Mouse (Mus musculus) heart, embryonic 16.5 days (tissue): ENCODE results near the gene Rad51b. TPM values are rescaled to one million over a fixed set of nuclear protein-coding genes. Genes with fewer than 3 reads are reported as not detected.

ENCODE experiments used
- ATAC-seq: fragments of 200-750 bp; cut with Nextera tagmentation; replicated peaks from 2 replicates; pipeline ENCODE4 v1.8.0; 2017; ENCODE audit warnings: moderate number of reproducible peaks; ENCODE audit not compliant: insufficient read depth, low FRiP score; ENCODE audit errors: extremely low read depth
- H3K27ac ChIP-seq: fragments of 300-500 bp; sonication (generic); 2 replicates; pipeline ENCODE4 v1.5.1; 2014; ENCODE audit warnings: mild to moderate bottlenecking, low read length, control low read depth, moderate library complexity
- H3K27me3 ChIP-seq: fragments of 300-500 bp; sonication (generic); 2 replicates; pipeline ENCODE4 v1.6.1; 2014; ENCODE audit warnings: low read length, mixed read lengths; ENCODE audit not compliant: control insufficient read depth, insufficient read depth
- H3K36me3 ChIP-seq: fragments of 300-500 bp; sonication (generic); 2 replicates; pipeline ENCODE4 v1.6.1; 2014; ENCODE audit not compliant: control insufficient read depth, insufficient read depth
- H3K4me1 ChIP-seq: fragments of 300-500 bp; sonication (generic); 2 replicates; pipeline ENCODE4 v1.6.1; 2014; ENCODE audit warnings: low read length, mixed read lengths; ENCODE audit not compliant: control insufficient read depth, insufficient read depth
- H3K4me2 ChIP-seq: fragments of 300-500 bp; sonication (generic); 2 replicates; pipeline ENCODE4 v1.6.1; 2014; ENCODE audit warnings: low read depth, mild to moderate bottlenecking, control low read depth, low read length
- H3K4me3 ChIP-seq: fragments of 300-500 bp; sonication (generic); 2 replicates; pipeline ENCODE4 v1.5.1; 2014; ENCODE audit warnings: mild to moderate bottlenecking, control low read depth, low read length
- H3K9ac ChIP-seq: fragments of 300-500 bp; sonication (generic); 2 replicates; pipeline ENCODE4 v1.6.1; 2014; ENCODE audit warnings: low read length, control low read depth
- H3K9me3 ChIP-seq: fragments of 300-500 bp; sonication (generic); replicated peaks from 2 replicates; pipeline ENCODE4 v1.6.1; 2016; ENCODE audit warnings: low read length; ENCODE audit not compliant: control insufficient read depth
- whole genome bisulfite sequencing: fragments of 180-500 bp; shearing (Covaris S2); extraction: QIAGEN DNeasy Blood & Tissue Kit; methylation state at CpG from one replicate; pipeline ENCODE4 v1.1.7; 2014; 5-methylcytosine and 5-hydroxymethylcytosine counted together
- polyA plus RNA-seq: library from polyadenylated mRNA; unstranded; fragments of >200 nt; fragmentation: Nextera tagmentation; extraction: Ambion mirVana; gene quantifications from 2 replicates; pipeline ENCODE4 v1.2.1, GENCODE M21; 2015

Gene Rad51b
- polyA plus RNA-seq, 1 experiment from 2014 or later, result 5.0 TPM

DNA sequence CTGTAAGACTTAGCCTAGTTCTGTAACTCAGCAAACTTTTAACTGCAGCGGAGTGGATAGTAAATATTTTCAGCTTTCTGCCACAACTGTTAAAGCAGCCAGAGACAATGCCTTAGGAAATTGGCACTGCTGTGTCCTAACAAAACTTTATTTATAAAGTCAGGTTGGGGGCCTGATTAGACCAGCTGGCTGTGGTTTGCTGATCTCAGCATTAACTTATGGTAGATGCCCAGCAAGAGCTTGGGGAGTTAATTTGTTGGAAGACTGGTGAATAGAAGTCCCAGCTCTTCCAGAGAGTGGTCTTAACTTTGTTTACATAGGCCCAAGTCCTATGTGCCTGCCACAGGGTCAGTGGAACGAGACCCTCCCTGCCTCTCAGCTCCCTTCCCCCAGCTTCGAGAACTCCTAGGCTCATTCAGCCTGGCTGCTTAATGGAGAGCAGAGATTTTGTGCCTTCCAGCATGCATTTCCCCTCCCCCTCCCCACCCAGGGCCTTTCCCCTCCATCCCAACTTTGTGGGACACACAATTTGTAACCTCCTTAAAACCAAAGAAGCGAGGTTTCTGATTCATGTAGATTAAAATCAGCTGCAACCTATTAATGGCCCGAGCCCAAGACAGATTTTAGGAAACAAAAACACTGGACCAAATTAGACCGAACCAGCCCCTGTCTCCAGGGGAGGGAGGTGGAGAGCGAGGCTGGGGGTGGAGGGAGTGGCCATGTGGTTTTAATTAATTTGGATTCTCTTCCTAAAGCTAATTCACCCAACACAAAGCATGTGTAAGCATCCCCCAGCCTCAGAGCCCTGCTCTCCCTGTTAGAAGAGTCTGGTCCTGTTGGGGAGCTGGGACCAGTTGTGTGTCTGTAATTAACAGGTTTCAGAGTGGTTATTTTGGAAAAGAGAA is 549.4 kb downstream of the Rad51b start:
- Histone ChIP-seq H3K4me2 (no peak overlapping the region), H3K9me3 (no peaks in the 10 kb centered on the region), H3K4me3 (no peak overlapping the region), H3K4me1 (peaks cover 29% of the 10 kb centered on the region), H3K27me3 (no peaks in the 10 kb centered on the region), H3K27ac (no peak overlapping the region), H3K9ac (no peak overlapping the region), H3K36me3 (no peaks in the 10 kb centered on the region)
- no peak for ATAC-seq
- 70% methylated on average over 7 of the region's 7 CpGs for WGBS

DNA sequence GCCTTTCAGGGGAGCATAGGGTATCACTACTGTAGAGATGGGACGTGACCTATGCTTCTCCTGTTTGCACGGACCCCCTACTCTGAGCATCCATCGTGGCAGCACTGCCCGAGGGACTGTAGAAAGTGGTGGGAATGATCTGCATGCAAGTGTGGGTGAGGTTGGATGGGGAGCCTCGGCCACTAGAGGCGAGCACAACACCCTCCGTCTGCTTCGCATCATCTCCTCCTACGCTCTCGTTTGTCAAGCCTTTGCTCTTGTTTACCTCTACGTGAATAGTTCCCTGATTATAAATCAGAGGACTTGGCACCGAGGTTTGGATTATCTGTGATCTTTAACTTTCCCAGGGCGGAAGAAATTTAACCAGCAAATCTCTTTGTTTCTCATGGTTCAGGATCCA is 551.5 kb downstream of the Rad51b start:
- H3K4me3 ChIP-seq, result no peak overlapping the region
- no peak overlapping the region for H3K9ac ChIP-seq
- peaks cover 3% of the 10 kb centered on the region for H3K9me3 ChIP-seq
- H3K27ac ChIP-seq, result no peak overlapping the region
- 63% methylated on average over 13 of the region's 13 CpGs for WGBS
- no peaks in the 10 kb centered on the region for H3K36me3 ChIP-seq
- no peak for ATAC-seq
- no peaks in the 10 kb centered on the region for H3K27me3 ChIP-seq
- H3K4me2 ChIP-seq, result no peak overlapping the region
- H3K4me1 ChIP-seq, result peaks cover 10% of the 10 kb centered on the region

DNA sequence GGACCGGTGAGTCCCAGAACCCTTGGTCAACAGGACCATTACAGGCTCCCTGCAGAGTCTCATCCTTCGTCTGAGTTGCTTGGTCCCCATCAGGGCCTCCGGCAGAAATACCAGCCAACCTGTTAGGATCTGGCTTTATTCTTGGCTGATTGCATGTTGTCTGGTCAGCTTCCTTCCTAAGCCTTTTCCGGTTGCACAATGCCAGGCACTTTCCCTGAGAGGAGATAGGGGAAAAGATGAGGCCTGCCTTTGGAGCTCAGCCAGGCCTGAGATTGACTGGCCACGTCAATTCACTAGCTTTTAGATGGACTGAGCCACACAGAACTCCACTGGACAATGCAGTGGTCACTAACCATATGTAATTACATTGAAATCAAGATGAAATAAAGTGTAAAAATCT is 552.9 kb downstream of the Rad51b start:
- Histone ChIP-seq H3K4me2 (no peak overlapping the region), H3K4me3 (no peak overlapping the region), H3K27ac (peak overlapping the region; percentile 23; the same call in 1 of the 2 replicates), H3K9ac (no peak overlapping the region), H3K4me1 (peaks cover 9% of the 10 kb centered on the region), H3K27me3 (no peaks in the 10 kb centered on the region), H3K9me3 (peaks cover 3% of the 10 kb centered on the region), H3K36me3 (no peaks in the 10 kb centered on the region)
- 44% methylated on average over 5 of the region's 5 CpGs for WGBS
- no peak for ATAC-seq

DNA sequence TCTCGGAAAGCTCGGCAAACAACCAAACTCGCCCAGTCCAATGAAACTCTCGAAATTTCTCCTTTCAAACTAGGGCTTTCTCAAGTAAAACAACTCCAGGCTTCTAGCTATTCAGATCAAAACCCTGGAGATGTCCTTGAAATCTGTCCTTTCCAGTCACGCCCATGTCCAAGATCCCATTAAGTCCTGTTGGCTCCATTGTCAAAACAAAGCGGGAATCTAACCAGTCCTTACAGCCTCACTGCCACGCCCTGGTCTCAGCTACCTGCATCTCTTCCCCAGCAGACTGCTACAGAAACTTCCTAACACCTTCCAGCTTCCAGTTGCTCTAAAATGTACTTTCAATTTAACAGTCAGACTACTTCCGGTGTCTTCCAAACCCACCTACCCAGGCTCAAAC is 554.8 kb downstream of the Rad51b start:
- 87% methylated on average over 8 of the region's 8 CpGs for WGBS

DNA sequence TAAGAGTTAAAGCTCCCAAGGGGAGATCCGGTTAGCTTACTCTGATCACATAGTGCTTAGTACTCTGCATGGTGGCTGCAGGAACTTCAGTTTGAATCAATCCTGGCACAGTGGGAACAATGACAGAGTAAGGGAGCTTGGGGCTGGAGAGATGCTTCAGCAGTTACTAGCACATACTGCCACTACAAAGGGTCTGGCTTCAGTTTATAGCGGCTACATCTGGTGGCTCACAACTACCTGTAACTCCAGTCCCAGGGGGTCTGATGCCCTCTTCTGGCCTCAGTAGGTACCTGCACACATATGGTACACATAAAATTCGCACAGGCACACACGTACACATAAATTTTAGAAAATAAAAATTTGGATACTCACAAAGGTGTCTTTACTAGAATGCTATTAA is 555.5 kb downstream of the Rad51b start:
- H3K27ac ChIP-seq, result no peak overlapping the region
- 100% methylated on average over 4 of the region's 4 CpGs for WGBS
- H3K4me2 ChIP-seq, result no peak overlapping the region
- no peak for ATAC-seq
- H3K27me3 ChIP-seq, result no peaks in the 10 kb centered on the region
- H3K9me3 ChIP-seq, result peaks cover 3% of the 10 kb centered on the region
- no peaks in the 10 kb centered on the region for H3K36me3 ChIP-seq
- H3K4me1 ChIP-seq, result peaks cover 26% of the 10 kb centered on the region
- H3K4me3 ChIP-seq, result no peak overlapping the region
- H3K9ac ChIP-seq, result no peak overlapping the region

More for the DNA sequence above, 554.8 kb downstream of the Rad51b start:
- Histone ChIP-seq H3K9ac (no peak overlapping the region), H3K4me2 (no peak overlapping the region), H3K4me3 (no peak overlapping the region), H3K9me3 (peaks cover 3% of the 10 kb centered on the region), H3K36me3 (no peaks in the 10 kb centered on the region), H3K27ac (peak overlapping the region; percentile 17), H3K4me1 (peaks cover 21% of the 10 kb centered on the region), H3K27me3 (no peaks in the 10 kb centered on the region)
- no peak for ATAC-seq

DNA sequence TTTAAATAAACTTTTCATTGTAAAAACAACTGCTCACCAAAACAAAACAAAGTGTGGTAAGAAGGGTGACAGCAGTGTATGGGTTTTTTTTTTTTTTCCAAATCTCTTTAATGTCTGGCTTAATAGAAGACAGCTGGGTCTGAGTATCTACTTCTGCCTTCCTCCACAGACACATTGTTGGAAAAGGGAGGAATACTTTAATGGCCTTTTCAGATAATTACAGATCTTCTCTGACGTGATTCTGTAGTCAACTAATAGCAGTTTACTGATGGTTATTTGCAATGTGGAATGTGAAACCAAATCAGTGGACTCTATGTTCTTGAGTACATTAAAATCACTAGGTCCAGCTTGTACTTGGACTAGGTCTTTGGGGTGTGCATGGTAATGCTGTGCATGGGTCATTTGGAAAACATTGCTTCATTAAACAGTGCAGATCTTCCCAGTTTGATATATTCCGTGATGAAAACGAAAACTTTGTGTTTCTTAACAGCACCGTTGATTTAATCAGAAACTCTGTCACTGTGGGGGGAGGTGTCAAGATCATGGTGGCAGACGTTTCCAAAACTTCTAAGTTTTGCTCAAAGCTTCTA is 556.9 kb downstream of the Rad51b start:
- Histone ChIP-seq H3K27me3 (no peaks in the 10 kb centered on the region), H3K9ac (no peak overlapping the region), H3K4me3 (no peak overlapping the region), H3K27ac (no peak overlapping the region), H3K36me3 (no peaks in the 10 kb centered on the region), H3K9me3 (peaks cover 3% of the 10 kb centered on the region), H3K4me2 (no peak overlapping the region), H3K4me1 (peaks cover 40% of the 10 kb centered on the region)
- 66% methylated on average over 5 of the region's 5 CpGs for WGBS
- no peak for ATAC-seq

DNA sequence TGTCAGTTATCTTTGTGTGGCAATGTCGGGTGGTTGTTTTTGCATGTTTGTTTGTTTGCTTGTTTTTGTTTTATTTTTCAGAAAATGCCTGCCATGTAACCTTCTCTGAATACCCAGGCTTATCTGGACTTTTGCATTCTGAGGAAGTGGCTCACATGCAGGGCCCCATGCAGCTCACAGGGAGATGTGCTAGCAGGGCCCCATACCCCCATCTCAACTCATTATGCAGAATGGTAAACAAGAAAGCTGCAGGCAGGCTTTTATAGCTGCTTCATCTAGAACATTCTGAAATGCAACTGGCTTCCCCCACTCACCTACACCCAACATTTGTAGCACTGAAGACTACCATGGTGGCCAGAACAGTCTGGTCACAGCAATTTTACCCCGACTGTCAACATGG is 557.4 kb downstream of the Rad51b start:
- Histone ChIP-seq H3K9ac (no peak overlapping the region), H3K27me3 (no peaks in the 10 kb centered on the region), H3K4me1 (peaks cover 45% of the 10 kb centered on the region), H3K4me2 (no peak overlapping the region), H3K36me3 (no peaks in the 10 kb centered on the region), H3K27ac (no peak overlapping the region), H3K9me3 (peaks cover 3% of the 10 kb centered on the region), H3K4me3 (no peak overlapping the region)
- WGBS, result 81% methylated on average over 2 of the region's 2 CpGs
- no peak for ATAC-seq

DNA sequence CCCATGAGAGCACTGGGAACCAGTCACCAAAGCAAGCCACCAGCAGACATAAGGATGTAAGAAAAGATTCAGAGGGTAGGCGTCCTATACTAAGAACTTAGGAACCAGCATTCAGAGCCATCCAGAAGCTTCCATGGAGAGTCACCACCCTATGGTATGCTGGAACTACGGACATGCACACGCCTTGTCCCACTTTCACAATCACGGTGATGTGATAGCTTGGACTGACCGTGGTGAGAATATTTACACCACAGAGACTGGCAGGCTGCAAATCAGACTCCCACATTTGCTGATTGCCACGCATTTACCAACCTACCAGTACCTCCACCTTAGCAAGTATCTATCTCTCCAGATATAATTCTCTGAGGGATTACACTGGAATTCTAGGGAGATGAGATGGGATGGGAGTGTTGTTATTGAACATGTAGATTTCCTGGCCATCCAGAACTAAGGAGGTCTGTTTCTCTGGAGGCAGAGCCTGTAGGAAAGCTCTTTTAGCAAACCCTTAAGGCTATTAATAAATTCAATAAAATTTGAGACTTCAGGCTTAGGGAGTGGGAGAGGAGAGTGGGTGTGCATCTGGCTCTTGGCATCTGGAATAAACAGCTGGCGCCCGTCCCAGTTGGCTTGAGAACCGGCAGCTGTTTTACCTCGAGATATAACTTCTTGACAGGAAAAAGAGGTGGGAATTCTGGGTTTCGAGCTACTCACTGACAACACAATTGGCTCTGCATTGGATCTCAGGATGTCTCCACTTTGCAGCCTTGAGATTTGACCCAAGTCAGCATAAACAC is 559.2 kb downstream of the Rad51b start:
- Histone ChIP-seq H3K9ac (no peak overlapping the region), H3K27ac (peak overlapping the region; percentile 84), H3K27me3 (no peaks in the 10 kb centered on the region), H3K9me3 (peaks cover 3% of the 10 kb centered on the region), H3K4me2 (no peak overlapping the region), H3K36me3 (no peaks in the 10 kb centered on the region), H3K4me3 (no peak overlapping the region), H3K4me1 (peaks cover 57% of the 10 kb centered on the region)
- ATAC-seq, result peak; percentile 46
- WGBS, result 38% methylated on average over 11 of the region's 11 CpGs
